Mouse (Mus musculus): ENCODE measurements around the gene Map3k5. TPM values are rescaled to one million over a fixed set of nuclear protein-coding genes. Genes with fewer than 3 reads are reported as not detected.
"Not testable (repeated sequence)": the region's sequence is repeated elsewhere in the genome, so short reads cannot be mapped to it uniquely, and the experiment has no call there.

Map3k5 gene
- 10.5 and 10.9 TPM in 2 replicates for polyA plus RNA-seq (2012; rRNA removed)

DNA sequence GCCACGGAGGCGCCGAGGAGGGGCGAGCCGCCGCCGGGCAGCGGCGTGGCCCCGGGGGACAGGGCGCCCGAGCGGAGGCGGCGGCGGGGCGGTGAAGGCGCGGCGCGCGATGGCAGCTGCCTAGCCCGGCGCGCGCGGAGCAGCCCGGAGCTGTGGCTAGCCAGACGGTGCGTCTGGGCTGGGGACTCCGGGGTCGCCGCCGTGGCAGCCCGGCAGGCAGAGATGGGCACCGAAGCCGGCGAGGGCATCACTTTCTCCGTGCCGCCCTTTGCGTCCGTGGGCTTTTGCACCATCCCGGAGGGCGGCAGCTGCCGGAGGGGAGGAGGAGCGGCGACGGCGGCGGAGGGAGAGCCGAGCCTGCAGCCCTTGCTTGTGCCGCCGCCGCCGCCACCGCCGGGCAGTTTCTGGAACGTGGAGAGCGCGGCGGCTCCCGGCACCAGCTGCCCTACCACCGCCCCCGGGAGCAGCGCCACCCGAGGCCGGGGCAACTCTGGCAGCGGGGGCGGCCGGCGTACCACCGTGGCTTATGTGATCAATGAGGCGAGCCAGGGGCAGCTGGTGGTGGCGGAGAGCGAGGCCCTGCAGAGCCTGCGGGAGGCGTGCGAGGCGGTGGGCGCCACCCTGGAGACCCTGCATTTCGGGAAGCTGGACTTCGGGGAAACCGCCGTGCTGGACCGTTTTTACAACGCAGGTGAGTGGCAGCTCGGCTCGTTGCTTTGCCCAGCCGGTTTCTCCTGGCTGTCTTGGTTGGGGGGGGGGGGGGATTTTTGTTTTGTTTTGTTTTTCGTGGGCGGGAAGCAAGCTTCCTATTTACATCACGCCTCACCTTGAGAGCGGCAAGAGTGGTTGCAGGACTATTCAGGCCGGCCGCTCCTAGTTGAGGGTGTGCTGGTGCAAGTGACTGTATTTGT is at the start of gene Map3k5:
Gene Map3k5, plus strand, starts transcription at position 89 of the 911 bp plus-strand sequence.
- DNase-seq (ENCODE audit: extremely low spot score in 1 of 2, low spot score in 1 of 2): peak in 1 of 2 experiments; percentile 44

GRCm38 (mm10) chr10:19886249-19886648 is 48.0 kb upstream of the Map3k5 start:
- no peak for DNase-seq (ENCODE audit: extremely low spot score in 1 of 2, low spot score in 1 of 2)

- no peak for DNase-seq (ENCODE audit: extremely low spot score in 1 of 2, low spot score in 1 of 2)
Measured at GRCm38 (mm10) chr10:19889908-19890307, 44.4 kb upstream of the Map3k5 start.

DNA sequence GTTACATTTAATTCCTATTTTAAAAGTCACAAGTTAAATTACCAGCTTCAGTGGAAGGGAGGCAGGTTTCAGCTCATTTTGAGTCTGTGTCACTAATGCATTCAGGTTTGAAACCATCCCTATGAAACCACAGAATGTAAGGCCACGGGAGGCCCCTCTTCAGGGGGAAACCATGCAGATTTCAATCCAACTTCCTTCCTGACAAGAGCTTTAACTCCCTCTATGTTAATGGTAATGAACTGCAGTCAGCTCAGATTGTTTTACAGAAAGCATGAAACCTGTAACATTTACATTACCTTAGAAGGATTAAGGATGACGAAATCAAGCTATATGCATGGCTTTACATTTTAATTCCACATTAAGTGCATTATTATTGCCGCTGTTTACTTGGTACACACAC is 42.6 kb upstream of the Map3k5 start:
- DNase-seq (ENCODE audit: extremely low spot score in 1 of 2, low spot score in 1 of 2): no peak

DNA sequence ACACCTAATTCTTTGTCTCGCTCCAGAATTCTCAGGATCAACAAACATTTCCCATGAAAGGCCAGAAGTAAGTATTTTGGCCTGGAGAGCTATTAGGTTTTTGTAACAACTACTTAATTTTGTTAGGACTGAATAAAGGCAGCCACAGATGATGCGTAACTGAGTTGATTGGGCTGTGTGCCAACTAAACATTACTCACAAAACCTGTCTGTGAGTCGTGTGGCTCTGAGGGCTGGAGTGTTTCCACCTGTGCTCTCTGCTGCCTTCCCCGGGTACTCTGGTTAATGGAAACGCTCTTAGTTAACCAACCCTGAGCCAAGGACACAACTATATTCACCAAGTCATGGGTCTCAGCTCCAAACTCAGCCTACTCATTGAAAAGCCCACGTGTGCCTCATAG is 41.1 kb upstream of the Map3k5 start:
- DNase-seq (ENCODE audit: extremely low spot score in 1 of 2, low spot score in 1 of 2): no peak

- peak in 1 of 2 experiments; percentile 78 for DNase-seq (ENCODE audit: extremely low spot score in 1 of 2, low spot score in 1 of 2)
Measured at GRCm38 (mm10) chr10:19893976-19894375, 40.3 kb upstream of the Map3k5 start.

- DNase-seq (ENCODE audit: extremely low spot score in 1 of 2, low spot score in 1 of 2): no peak
Measured at GRCm38 (mm10) chr10:19900191-19900590, 34.1 kb upstream of the Map3k5 start.

DNA sequence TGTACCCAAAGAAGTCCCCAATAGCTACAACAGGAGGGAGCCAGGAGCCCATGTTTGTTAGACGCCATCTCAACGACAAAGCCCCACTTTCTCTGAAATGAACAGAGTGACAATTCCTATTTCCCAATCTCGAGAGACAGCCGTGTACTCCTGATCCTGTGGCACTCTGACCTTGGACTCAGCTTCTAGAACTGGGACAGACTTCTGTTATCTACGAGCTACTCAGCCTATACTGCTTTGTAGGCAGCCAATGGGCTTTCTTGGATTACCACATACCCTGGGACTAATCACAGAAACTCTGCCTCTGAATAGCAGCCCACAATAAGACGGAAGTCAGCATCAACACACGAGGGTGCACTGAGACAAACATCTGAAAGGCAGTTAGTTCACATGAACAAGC is 32.3 kb upstream of the Map3k5 start:
- DNase-seq (ENCODE audit: extremely low spot score in 1 of 2, low spot score in 1 of 2): no peak

GRCm38 (mm10) chr10:19904077-19904820 is 30.0 kb upstream of the Map3k5 start:
- DNase-seq (ENCODE audit: extremely low spot score in 1 of 2, low spot score in 1 of 2): peak; percentile 77 to 84

GRCm38 (mm10) chr10:19907246-19907804 is 26.9 kb upstream of the Map3k5 start, which contains the start of gene Pex7:
Gene Pex7, minus strand, starts transcription at chr10:19907689.
- peak; percentile 90 to 97 for DNase-seq (ENCODE audit: extremely low spot score in 1 of 2, low spot score in 1 of 2)

- no peak for DNase-seq (ENCODE audit: extremely low spot score in 1 of 2, low spot score in 1 of 2)
Measured at GRCm38 (mm10) chr10:19908076-19908475, 26.2 kb upstream of the Map3k5 start.

DNA sequence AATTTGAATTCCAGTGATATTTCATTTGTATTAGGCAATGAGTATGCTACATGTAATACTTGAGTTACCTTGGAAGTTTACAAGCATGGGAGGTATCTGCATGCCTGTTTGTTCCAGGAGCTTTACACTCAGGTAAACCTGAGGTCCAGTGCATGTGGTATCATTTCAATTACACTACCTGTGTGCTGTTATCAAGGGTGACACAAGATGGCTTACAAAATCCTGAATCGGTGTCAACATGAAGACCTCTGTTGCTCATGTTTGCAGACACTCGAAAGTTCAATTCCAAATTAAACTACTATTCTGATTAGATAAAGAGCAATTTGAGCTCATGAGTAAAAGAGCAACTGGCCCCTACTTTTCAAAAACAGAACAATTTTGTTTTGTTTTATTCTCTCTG is 23.8 kb upstream of the Map3k5 start:
- DNase-seq (ENCODE audit: extremely low spot score in 1 of 2, low spot score in 1 of 2): no peak

DNA sequence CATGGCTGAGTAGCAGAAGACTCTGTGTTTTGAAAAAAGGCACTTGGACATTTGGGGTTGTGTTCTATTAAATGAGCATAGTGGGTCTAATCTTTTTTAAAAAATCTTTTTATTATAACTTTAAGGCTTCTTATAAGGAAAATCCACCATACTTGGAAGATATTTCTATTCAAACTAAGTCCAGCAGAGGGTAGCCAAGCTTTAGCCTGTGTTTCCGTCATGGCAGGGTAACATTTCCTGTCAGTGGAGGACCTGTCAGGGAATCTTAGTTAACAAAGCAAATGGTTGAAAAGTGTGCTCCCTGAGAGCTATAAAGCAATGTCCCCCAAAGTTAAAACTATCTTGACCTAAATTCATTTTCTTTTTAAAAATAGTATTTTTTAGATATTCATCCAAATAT is 22.7 kb upstream of the Map3k5 start:
- no peak for DNase-seq (ENCODE audit: extremely low spot score in 1 of 2, low spot score in 1 of 2)

GRCm38 (mm10) chr10:19913806-19914205 is 20.5 kb upstream of the Map3k5 start:
- no peak for DNase-seq (ENCODE audit: extremely low spot score in 1 of 2, low spot score in 1 of 2)

GRCm38 (mm10) chr10:19915301-19915700 is 19.0 kb upstream of the Map3k5 start:
- DNase-seq (ENCODE audit: extremely low spot score in 1 of 2, low spot score in 1 of 2): peak; percentile 49 to 83

GRCm38 (mm10) chr10:19922410-19922809 is 11.9 kb upstream of the Map3k5 start:
- DNase-seq (ENCODE audit: extremely low spot score in 1 of 2, low spot score in 1 of 2): no peak

DNA sequence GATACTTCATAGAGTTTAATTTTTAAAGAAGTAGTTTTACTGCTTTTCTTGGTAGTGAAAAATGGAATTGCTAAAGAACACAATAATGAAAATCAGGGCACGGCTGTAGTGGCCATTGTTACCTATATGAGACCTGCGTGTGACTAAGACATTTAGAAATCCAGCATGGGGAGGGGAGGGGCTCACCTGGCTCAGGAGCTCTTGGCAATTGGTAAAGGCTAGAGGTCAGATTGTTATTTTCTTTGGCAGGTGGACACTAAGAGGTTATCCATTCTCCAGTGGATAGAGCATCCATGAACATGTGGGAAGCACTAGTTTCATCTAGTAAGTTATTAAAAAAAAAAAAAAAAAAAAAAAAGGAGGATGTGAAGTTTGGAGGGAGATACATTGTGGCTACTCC is 10.0 kb upstream of the Map3k5 start:
- DNase-seq (ENCODE audit: extremely low spot score in 1 of 2, low spot score in 1 of 2): no peak

GRCm38 (mm10) chr10:19926391-19926897 is 7.8 kb upstream of the Map3k5 start:
- DNase-seq (ENCODE audit: extremely low spot score in 1 of 2, low spot score in 1 of 2): not testable (repeated sequence)

DNA sequence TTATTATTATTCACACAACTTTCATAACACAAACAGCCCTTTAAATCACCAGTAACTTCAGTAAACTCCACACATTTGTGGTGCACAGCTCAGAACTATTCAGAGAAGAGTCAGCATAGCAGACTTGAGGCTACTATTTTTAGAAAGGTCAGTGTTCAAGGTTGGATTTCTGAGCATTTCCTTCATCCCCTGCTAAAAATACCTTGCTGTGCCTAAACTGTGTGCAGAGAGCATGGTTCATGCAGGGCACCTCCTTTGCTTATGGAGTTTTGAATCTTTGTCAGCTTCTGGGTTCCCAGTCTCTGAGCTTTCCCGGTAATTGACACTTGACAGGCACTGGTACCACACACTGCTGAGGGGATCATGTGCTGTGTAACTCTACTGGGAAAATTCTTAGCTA is 6.1 kb upstream of the Map3k5 start:
- DNase-seq (ENCODE audit: extremely low spot score in 1 of 2, low spot score in 1 of 2): no peak

- no peak for DNase-seq (ENCODE audit: extremely low spot score in 1 of 2, low spot score in 1 of 2)
Measured at GRCm38 (mm10) chr10:19932986-19933385, 1.3 kb upstream of the Map3k5 start.
